Mouse (Mus musculus): ENCODE results near the gene Mks1.

The Mks1 gene

GRCm38 (mm10) chr11:87875436-87875835 is 22.4 kb downstream of the Mks1 start, which contains the start of gene Epx:
TSS of gene Epx (minus strand) at chr11:87875536.
- in situ Hi-C loops (cut with MboI, MseI): no loop called here

GRCm38 (mm10) chr11:87879826-87880225 is 26.8 kb downstream of the Mks1 start:
- in situ Hi-C loops (cut with MboI, MseI): no loop called here

GRCm38 (mm10) chr11:87881714-87882113 is 28.7 kb downstream of the Mks1 start:
- in situ Hi-C loops (cut with MboI, MseI): no loop called here

- in situ Hi-C loops (cut with MboI, MseI): no loop called here
Observed at GRCm38 (mm10) chr11:87883493-87883892, 30.5 kb downstream of the Mks1 start.

GRCm38 (mm10) chr11:87884856-87885255 is 31.8 kb downstream of the Mks1 start:
- in situ Hi-C loops (cut with MboI, MseI): no loop called here

GRCm38 (mm10) chr11:87892168-87892567 is 39.2 kb downstream of the Mks1 start, which contains the start of gene Olfr462:
TSS of gene Olfr462 (minus strand) at chr11:87892268.
- in situ Hi-C loops (cut with MboI, MseI): no loop called here

- in situ Hi-C loops (cut with MboI, MseI): no loop called here
Observed at GRCm38 (mm10) chr11:87897287-87897686, 44.3 kb downstream of the Mks1 start, which contains the start of gene Olfr463. TSS of gene Olfr463 (minus strand) at chr11:87897387.

GRCm38 (mm10) chr11:87904331-87904730 is 51.3 kb downstream of the Mks1 start:
- in situ Hi-C loops (cut with MboI, MseI): loop anchor here (25.0 kb wide), 1 partner anchor 883 kb away; no protein-coding TSS in a partner anchor
